Mouse (Mus musculus): ENCODE measurements at regions not wholly inside any gene's neighbourhood (a gene's known extent, or its start where the extent isn't known, plus 50 kb on each side); places are given as distances from the start of the nearest gene placed in this dataset.

- TF ChIP-seq POLR2A (IDR thresholded peaks at IDR 0.05; ENCODE audit: borderline replicate concordance, low read depth, low read length) = no peak
- TF ChIP-seq CTCF (IDR thresholded peaks at IDR 0.05; ENCODE audit: low read depth, low read length) = no peak
These were observed 51.4 kb upstream of the Olig2 start for GRCm38 (mm10) chr16:91173870-91174278.

GRCm38 (mm10) chr16:91174401-91174800 lies 50.9 kb upstream of the Olig2 start:
- no peak for TF ChIP-seq CTCF (IDR thresholded peaks at IDR 0.05; ENCODE audit: low read depth, low read length)
- no peak for TF ChIP-seq POLR2A (IDR thresholded peaks at IDR 0.05; ENCODE audit: borderline replicate concordance, low read depth, low read length)
- Histone ChIP-seq H3K4me1 (ENCODE audit: control insufficient read depth, insufficient read depth, low read length) (no peaks in the 10 kb centered on the region), H3K27ac (ENCODE audit: insufficient read depth, low read depth, low read length) (no peak overlapping the region), H3K4me3 (ENCODE audit: insufficient read depth, low read length) (no peak overlapping the region)

More at GRCm38 (mm10) chr16:91173870-91174278, 51.4 kb upstream of the Olig2 start:
- H3K27ac ChIP-seq (ENCODE audit: insufficient read depth, low read depth, low read length) = no peak overlapping the region
- no peak overlapping the region for H3K4me3 ChIP-seq (ENCODE audit: insufficient read depth, low read length)
- H3K4me1 ChIP-seq (ENCODE audit: control insufficient read depth, insufficient read depth, low read length) = no peaks in the 10 kb centered on the region
